Mouse (Mus musculus): ENCODE results near the gene Zbtb43. TPM values are rescaled to one million over a fixed set of nuclear protein-coding genes. Genes with fewer than 3 reads are reported as not detected.

The Zbtb43 gene
- polyA plus RNA-seq, 1 experiment from 2014 or later: 25.2 TPM

DNA sequence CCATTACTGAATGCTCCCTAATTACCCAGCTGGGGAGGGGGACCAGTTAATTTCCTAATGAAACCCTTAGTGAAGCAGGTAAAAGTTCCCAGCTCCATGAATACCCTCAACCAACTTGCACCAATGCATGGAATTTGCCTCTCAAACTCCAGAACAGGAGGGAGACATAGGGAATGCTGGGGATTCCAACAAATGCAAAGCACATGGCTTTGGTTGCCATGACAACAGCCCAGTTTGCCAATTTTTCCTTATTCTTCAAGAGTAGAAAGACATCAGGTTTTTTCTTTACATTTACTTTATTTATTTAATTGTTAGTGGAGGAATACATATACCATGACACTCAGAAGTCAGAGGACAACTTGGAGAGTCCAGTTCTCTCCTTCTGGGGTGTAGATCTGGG, 7.6 kb upstream of the Zbtb43 start:
- no peaks in the 10 kb centered on the region for H3K9me3 ChIP-seq
- H3K4me2 ChIP-seq: no peak overlapping the region
- H3K36me3 ChIP-seq (replicated peaks): no peaks in the 10 kb centered on the region
- H3K27me3 ChIP-seq (replicated peaks): no peaks in the 10 kb centered on the region
- ATAC-seq (replicated peaks): no peak
- no peak overlapping the region for H3K27ac ChIP-seq
- 0 out of 2 replicates have a peak, but pooled peaks cover 2% of the 10 kb centered on the region for H3K4me1 ChIP-seq
- no peak overlapping the region for H3K9ac ChIP-seq
- no peak overlapping the region for H3K4me3 ChIP-seq

DNA sequence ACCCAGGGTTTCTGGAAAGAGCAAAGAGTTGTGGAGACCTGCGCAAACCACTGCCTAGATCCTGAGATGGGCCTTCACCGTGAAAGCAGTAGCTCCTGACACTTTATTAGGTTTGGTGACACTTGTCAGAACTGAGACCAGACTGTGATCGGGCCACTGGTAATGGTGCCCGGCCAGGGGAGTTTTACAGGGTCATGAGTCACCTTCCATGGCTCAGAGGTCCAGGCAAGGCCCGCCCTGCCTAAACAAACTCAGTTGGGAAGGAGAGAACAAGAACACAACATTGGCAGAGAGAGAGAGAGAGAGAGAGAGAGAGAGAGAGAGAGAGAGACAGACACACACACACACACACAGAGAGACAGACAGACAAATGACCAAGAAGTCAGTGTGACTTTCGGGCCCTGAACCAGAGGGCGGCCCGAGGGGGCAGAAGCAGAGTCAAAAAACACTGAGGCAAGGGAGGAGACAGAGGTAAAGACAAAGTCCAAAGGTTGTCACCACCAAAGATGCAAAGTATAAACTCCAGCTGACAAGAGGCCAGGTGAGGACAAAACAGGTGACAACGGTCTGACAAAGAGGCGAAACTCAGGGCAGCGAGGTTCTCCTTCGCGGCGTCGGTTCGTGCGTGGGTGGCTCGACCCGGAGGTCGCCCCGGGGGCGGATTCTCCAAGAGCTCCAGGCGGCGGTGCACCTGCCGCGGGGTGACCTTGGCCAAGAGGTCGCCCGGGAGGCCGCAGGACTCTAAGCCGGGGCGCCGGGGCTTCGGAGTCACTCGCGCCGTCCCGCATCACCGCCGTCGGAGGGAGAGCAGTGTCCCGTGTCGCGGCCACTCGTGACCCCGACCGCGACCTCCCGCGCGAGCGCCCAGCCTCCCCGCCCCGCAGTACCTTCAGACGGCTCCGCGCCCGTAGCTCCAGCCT, 553 bp downstream of the Zbtb43 start:
- H3K27me3 ChIP-seq (replicated peaks): no peaks in the 10 kb centered on the region
- H3K36me3 ChIP-seq (replicated peaks): no peaks in the 10 kb centered on the region; the same call in 1 of the 2 replicates
- H3K4me3 ChIP-seq: peak overlapping the region; percentile 78
- no peaks in the 10 kb centered on the region for H3K9me3 ChIP-seq
- H3K4me2 ChIP-seq: peak overlapping the region; percentile 69
- peaks cover 28% of the 10 kb centered on the region for H3K4me1 ChIP-seq
- H3K27ac ChIP-seq: peak overlapping the region; percentile 69
- peak; percentile 22 for ATAC-seq (replicated peaks)
- 8% methylated on average over 56 of the region's 57 CpGs for WGBS
- peak overlapping the region; percentile 79 for H3K9ac ChIP-seq

DNA sequence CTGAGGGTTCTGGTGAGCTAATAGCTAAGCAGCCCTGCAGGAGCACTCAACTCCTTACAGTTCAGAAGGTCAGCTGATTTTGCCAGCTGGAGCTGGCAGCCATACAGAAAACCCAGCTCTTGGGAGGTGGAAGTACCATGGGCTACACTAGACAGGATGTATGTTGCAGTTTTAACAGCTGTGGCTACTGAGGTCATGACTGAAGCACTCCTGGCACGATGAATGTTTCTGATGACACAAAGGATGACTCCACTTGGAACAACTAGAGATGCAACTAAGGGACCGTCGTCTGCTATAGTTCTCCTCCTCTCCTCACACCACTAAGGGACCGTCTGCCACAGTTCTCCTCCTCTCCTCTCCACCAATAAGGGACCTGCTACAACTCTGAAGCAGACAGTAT, 2.4 kb downstream of the Zbtb43 start:
- ATAC-seq (replicated peaks): no peak
- Histone ChIP-seq H3K27me3 (replicated peaks) (no peaks in the 10 kb centered on the region), H3K27ac (no peak overlapping the region), H3K4me1 (peaks cover 28% of the 10 kb centered on the region), H3K4me2 (no peak overlapping the region; the same call in 1 of the 2 replicates), H3K9me3 (no peaks in the 10 kb centered on the region), H3K36me3 (replicated peaks) (peaks cover 2% of the 10 kb centered on the region; the same call in 1 of the 2 replicates), H3K4me3 (no peak overlapping the region), H3K9ac (no peak overlapping the region; the same call in 1 of the 2 replicates)
- WGBS: 73% methylated on average over 4 of the region's 4 CpGs

DNA sequence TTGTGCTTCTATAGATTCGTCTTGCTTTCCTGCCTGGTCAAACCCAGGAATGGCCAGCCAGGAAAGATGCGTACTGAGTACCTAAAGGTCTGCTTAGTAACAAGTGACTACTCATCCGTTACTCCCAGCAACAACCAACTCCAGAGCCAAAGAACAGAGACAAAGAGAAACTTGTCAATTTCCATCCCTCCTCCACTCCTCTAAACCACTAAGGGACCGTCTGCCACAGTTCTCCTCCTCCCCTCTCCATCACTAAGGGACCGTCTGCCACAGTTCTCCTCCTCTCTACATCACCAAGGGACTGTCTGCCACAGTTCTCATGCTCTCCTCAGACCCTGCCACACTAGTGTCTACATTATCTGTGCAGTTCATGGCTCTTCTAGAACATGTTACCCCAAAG, 3.1 kb downstream of the Zbtb43 start:
- H3K27me3 ChIP-seq (replicated peaks): no peaks in the 10 kb centered on the region
- peaks cover 28% of the 10 kb centered on the region for H3K4me1 ChIP-seq
- H3K4me2 ChIP-seq: no peak overlapping the region
- H3K36me3 ChIP-seq (replicated peaks): peaks cover 2% of the 10 kb centered on the region; the same call in 1 of the 2 replicates
- H3K4me3 ChIP-seq: no peak overlapping the region
- H3K9me3 ChIP-seq: no peaks in the 10 kb centered on the region
- 40% methylated on average over 5 of the region's 5 CpGs for whole genome bisulfite sequencing
- H3K27ac ChIP-seq: no peak overlapping the region
- no peak for ATAC-seq (replicated peaks)
- H3K9ac ChIP-seq: no peak overlapping the region

DNA sequence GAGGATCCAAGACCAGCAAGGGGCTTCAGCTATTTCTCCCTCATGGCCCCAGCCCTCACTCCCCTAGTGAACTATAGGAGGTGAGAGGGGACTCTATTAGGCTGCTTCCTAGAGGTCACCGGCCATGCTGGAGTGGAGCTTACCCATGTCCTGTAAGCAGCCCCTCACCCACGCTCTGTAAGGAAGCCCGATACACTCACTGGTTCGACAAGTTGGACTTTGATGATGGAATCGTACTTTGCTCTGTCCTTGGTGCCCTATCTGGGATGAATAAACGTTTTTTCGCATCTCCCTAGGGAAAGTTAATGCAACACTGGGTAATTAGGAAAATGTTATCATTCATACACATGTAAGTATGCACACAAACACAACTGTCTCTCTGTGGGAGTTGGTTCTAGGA, 6.3 kb downstream of the Zbtb43 start:
- H3K4me3 ChIP-seq: no peak overlapping the region
- no peak overlapping the region for H3K27ac ChIP-seq
- no peaks in the 10 kb centered on the region for H3K9me3 ChIP-seq
- H3K4me2 ChIP-seq: no peak overlapping the region
- WGBS: 90% methylated on average over 7 of the region's 7 CpGs
- H3K36me3 ChIP-seq (replicated peaks): peaks cover 6% of the 10 kb centered on the region; the same call in 1 of the 2 replicates
- ATAC-seq (replicated peaks): no peak
- H3K4me1 ChIP-seq: peaks cover 22% of the 10 kb centered on the region
- H3K27me3 ChIP-seq (replicated peaks): no peaks in the 10 kb centered on the region
- no peak overlapping the region for H3K9ac ChIP-seq

DNA sequence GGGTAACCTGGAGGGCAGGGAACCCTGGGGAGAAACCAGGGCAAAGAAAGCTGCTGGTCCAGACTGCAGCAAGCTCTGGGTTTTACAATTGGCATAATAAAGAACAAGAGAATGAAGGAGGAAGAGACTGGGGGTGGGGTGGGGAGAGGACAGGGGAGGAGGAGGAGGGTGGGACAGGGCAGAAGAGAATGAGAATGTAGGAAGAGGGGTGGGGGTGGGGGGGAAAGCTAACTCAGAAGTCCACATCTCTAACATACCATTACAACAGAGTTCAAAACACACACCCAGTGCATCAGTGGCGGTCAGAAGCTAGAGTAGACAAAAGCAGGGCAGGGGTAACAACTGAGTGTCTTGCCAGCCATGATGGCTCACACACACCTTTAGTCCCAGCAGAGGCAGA, 7.3 kb downstream of the Zbtb43 start:
- Histone ChIP-seq H3K9me3 (no peaks in the 10 kb centered on the region), H3K27me3 (replicated peaks) (no peaks in the 10 kb centered on the region), H3K4me2 (no peak overlapping the region), H3K4me3 (no peak overlapping the region), H3K27ac (no peak overlapping the region), H3K4me1 (peaks cover 13% of the 10 kb centered on the region), H3K9ac (no peak overlapping the region), H3K36me3 (replicated peaks) (peaks cover 6% of the 10 kb centered on the region; the same call in 1 of the 2 replicates)
- ATAC-seq (replicated peaks): no peak
- WGBS: 75% methylated on average over 1 of the region's 1 CpGs

DNA sequence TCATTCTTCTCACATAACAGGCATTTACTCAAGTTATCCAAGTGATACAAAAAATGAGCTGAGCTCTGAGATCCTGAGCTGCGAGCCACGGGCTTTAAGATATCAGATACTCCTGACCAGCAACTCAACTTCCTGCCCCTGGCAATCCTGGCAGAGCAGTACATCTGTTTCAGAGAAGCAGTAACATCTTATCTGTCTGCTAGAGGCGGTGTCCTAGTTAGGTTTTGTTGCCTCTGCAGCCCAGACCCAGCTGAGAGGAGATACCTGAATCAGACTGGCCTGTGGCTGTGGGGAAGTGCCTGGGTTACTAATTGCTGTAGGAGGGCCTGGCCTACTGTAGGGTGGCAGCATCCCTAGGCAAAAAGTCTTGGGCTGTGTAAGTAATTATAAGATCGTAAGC, 8.7 kb downstream of the Zbtb43 start:
- Histone ChIP-seq H3K9ac (no peak overlapping the region), H3K4me3 (no peak overlapping the region), H3K27ac (no peak overlapping the region), H3K4me2 (no peak overlapping the region), H3K4me1 (no peaks in the 10 kb centered on the region), H3K9me3 (no peaks in the 10 kb centered on the region), H3K36me3 (replicated peaks) (peaks cover 6% of the 10 kb centered on the region; the same call in 1 of the 2 replicates), H3K27me3 (replicated peaks) (no peaks in the 10 kb centered on the region)
- ATAC-seq (replicated peaks): no peak
- 89% methylated on average over 4 of the region's 4 CpGs for WGBS

DNA sequence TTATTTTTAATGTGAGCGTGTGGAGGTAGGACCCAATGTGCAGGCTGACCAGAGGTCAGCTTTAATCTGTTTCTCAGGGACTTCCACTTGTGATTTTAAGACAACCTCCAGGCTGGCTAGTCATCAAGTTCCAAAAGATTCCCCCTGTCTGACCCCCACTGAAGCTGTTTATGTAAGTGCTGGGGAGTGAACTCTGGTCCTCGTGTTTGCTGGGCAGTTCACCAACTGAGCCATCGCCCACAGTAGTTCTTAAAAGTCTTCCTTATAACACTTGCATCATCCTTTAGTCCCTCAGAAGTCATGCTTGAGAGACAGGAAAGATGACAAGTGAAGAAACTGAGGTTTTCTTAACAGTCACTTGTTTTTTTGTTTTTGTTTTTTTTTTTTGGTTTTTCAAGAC, 11.7 kb downstream of the Zbtb43 start:
- Histone ChIP-seq H3K4me3 (no peak overlapping the region), H3K4me1 (peaks cover 11% of the 10 kb centered on the region), H3K9ac (no peak overlapping the region), H3K27me3 (replicated peaks) (no peaks in the 10 kb centered on the region), H3K36me3 (replicated peaks) (peaks cover 6% of the 10 kb centered on the region; the same call in 1 of the 2 replicates), H3K27ac (no peak overlapping the region), H3K9me3 (no peaks in the 10 kb centered on the region), H3K4me2 (no peak overlapping the region)
- ATAC-seq (replicated peaks): no peak
- 85% methylated on average over 3 of the region's 3 CpGs for WGBS

DNA sequence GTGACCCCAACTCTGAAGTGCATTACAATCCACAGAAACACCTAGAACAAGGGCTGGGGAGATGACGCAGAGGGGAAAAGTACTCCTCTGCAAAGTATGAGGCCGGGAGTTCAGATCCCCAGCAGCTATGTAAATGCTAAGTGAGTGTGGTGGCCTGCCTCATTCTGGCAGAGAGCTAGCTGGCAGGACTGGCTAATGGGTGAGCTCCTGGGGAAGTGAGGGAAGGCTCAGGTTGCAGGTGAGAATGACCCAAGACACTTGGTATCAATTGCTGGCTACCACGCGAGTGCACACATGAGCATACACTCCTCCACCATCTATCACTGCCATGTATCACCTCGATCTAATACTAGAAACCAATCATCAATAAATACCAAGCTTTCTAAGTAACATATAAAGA, 12.1 kb downstream of the Zbtb43 start:
- no peak overlapping the region for H3K4me3 ChIP-seq
- peaks cover 4% of the 10 kb centered on the region; the same call in 1 of the 2 replicates for H3K36me3 ChIP-seq (replicated peaks)
- H3K9me3 ChIP-seq: no peaks in the 10 kb centered on the region
- no peak overlapping the region for H3K9ac ChIP-seq
- no peak for ATAC-seq (replicated peaks)
- H3K4me1 ChIP-seq: peaks cover 11% of the 10 kb centered on the region
- no peak overlapping the region for H3K4me2 ChIP-seq
- H3K27me3 ChIP-seq (replicated peaks): no peaks in the 10 kb centered on the region
- H3K27ac ChIP-seq: no peak overlapping the region
- 92% methylated on average over 5 of the region's 5 CpGs for WGBS

DNA sequence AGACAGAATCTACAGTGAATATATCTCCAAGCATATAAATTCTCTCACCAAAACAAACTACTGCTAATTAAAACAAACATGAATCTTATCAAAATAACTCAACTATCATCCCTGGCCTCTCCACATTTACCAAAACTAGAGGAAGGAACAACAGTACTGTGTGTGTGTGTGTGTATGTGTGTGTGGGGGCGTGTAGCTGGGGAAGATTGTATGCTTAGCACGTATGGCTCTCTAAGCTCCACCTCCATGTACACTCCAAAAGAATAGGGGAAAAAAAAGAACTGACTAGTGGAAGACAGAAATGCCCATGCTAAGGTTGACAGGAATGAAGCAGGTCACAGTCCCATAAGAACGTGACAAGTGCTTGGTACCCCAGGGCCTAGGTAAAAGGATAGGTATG, 13.0 kb downstream of the Zbtb43 start:
- Histone ChIP-seq H3K4me3 (no peak overlapping the region), H3K27me3 (replicated peaks) (no peaks in the 10 kb centered on the region), H3K4me2 (no peak overlapping the region), H3K9ac (no peak overlapping the region), H3K4me1 (peaks cover 11% of the 10 kb centered on the region), H3K27ac (no peak overlapping the region), H3K36me3 (replicated peaks) (peaks cover 3% of the 10 kb centered on the region; the same call in 1 of the 2 replicates), H3K9me3 (no peaks in the 10 kb centered on the region)
- WGBS: 84% methylated on average over 3 of the region's 3 CpGs
- ATAC-seq (replicated peaks): no peak

DNA sequence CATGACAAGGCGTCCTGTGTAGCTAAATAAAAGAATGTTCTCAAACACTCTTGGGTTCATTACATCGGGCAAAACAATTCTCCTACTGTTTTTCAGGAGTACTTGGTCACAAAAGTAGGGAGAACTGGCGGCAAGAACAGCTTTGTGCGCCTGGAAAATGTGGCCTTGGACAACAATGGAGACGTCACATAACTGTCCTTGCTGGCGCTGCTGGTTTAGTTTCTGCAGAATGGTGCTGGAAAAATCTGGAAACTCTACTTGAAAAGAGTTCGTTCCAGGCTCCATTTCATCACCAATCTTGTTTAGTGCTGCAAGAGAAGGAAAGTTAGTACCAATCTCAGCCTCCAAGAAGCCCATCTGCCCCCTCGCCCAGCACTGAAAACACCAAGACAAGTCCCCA, 13.5 kb downstream of the Zbtb43 start:
- Histone ChIP-seq H3K27ac (no peak overlapping the region), H3K27me3 (replicated peaks) (no peaks in the 10 kb centered on the region), H3K4me2 (no peak overlapping the region), H3K4me3 (no peak overlapping the region), H3K4me1 (peaks cover 11% of the 10 kb centered on the region), H3K36me3 (replicated peaks) (peaks cover 4% of the 10 kb centered on the region; the same call in 1 of the 2 replicates), H3K9me3 (no peaks in the 10 kb centered on the region), H3K9ac (no peak overlapping the region)
- no peak for ATAC-seq (replicated peaks)
- WGBS: 80% methylated on average over 8 of the region's 8 CpGs

DNA sequence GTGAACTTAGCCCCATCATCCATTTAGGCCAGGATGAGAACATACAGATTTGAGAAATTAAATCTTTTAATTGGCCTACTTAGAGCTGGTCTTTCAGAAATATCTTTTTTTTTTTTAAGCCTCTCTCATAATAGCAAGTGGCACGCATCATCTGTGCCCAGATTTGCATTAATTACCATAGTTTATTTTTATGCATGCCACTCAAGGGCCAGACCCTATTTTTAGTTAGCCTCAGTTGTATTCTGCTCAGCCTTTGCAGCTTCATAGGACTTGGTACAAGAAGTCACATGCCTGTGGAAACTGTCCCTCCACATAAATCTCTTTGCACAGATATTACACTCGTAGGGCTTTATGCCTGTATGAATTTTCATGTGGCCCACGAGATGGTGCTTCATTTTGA, 14.9 kb downstream of the Zbtb43 start:
- WGBS: 56% methylated on average over 3 of the region's 3 CpGs
- Histone ChIP-seq H3K4me2 (no peak overlapping the region), H3K27ac (0 out of 2 replicates have a peak overlapping the region, but pooled peaks have one; percentile 35), H3K9me3 (no peaks in the 10 kb centered on the region), H3K4me3 (no peak overlapping the region), H3K4me1 (peaks cover 11% of the 10 kb centered on the region), H3K9ac (no peak overlapping the region), H3K36me3 (replicated peaks) (peaks cover 9% of the 10 kb centered on the region; the same call in 1 of the 2 replicates), H3K27me3 (replicated peaks) (no peaks in the 10 kb centered on the region)
- no peak for ATAC-seq (replicated peaks)

DNA sequence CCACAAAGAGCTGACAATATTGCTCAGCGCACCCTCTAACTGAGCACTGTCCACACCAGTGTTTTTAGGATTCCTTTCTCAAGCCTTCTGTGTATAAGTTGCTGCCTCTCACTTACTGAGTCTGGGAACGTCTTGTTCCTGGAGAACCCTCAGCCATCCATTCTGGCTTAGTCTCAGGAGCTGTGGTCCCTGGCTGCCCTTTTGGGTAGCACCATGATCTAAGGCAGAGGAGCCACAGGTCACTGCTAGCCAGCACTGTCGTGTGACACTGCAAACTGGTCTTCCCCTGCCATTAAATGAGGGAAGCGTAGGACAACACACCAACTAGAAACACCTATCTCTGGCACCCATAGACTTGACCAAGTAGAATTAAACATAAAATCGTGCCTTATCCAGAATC, 15.6 kb downstream of the Zbtb43 start:
- H3K27me3 ChIP-seq (replicated peaks): no peaks in the 10 kb centered on the region
- 89% methylated on average over 5 of the region's 5 CpGs for WGBS
- no peak overlapping the region for H3K27ac ChIP-seq
- H3K4me3 ChIP-seq: no peak overlapping the region
- H3K36me3 ChIP-seq (replicated peaks): peaks cover 5% of the 10 kb centered on the region; the same call in 1 of the 2 replicates
- no peak for ATAC-seq (replicated peaks)
- no peak overlapping the region for H3K9ac ChIP-seq
- no peak overlapping the region for H3K4me2 ChIP-seq
- H3K9me3 ChIP-seq: no peaks in the 10 kb centered on the region
- peaks cover 11% of the 10 kb centered on the region for H3K4me1 ChIP-seq
